Mouse (Mus musculus): ENCODE data around the gene Cst6. TPM values are rescaled to one million over a fixed set of nuclear protein-coding genes. Genes with fewer than 3 reads are reported as not detected.
"Not testable (repeated sequence)": the region's sequence is repeated elsewhere in the genome, so short reads cannot be mapped to it uniquely, and the experiment has no call there.

Gene Cst6
- polyA plus RNA-seq (2015; fragmentation: Nextera tagmentation; extraction: Ambion mirVana), result 33.1 and 50.6 TPM in 2 replicates

DNA sequence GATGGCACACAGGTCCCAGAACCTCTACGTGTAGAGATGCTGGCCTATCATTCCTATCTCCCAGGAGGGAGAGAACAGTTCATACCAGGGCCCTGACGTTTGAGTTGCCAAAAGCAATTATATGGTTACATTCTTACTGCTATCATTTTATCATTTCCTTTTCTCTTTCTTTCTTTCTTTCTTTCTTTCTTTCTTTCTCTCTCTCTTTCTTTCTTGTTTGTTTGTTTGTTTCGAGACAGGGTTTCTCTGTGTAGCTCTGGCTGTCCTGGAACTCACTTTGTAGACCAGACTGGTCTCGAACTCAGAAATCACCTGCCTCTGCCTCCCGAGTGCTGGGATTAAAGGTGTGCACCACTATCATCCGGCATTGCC, at the start of gene Cst6:
Gene Cst6, minus strand, starts transcription at position 73 of the 372 bp plus-strand sequence.
- H3K36me3 ChIP-seq (ENCODE audit: control insufficient read depth, insufficient read depth, low read length); ATAC-seq; H3K27me3 ChIP-seq (replicated peaks; ENCODE audit: control insufficient read depth, insufficient read depth, low read length); H3K27ac ChIP-seq (ENCODE audit: low read length); H3K9me3 ChIP-seq (ENCODE audit: control insufficient read depth, low read length); H3K4me1 ChIP-seq (ENCODE audit: control insufficient read depth, insufficient read depth, low read length): not testable (repeated sequence)
- Histone ChIP-seq H3K4me2 (ENCODE audit: low read depth, low read length) (peak within 1 kb of the TSS; percentile 80), H3K9ac (ENCODE audit: low read depth, low read length) (peak within 1 kb of the TSS; percentile 66), H3K4me3 (ENCODE audit: low read length) (peak within 1 kb of the TSS; percentile 49)
- WGBS, result 59% methylated on average over 6 of the region's 6 CpGs

DNA sequence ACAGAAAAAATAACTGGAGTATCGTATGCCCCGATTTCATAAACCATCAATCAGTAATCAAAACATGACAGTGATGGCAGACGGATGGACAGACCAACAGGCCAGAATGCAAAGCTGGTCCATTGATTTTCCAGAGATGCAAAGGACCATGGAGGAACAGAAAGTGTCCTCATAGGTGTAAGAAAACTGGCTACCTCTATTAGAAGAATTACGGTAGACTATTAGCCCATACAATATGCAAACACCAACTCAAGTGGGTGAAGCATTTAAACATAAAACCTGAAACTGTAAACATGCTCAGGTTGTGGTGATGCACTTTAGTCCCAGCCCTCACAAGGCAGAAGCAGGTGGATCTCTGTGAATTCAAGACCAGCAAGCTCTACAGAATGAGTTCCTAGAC, 46.0 kb upstream of the Cst6 start:
- 68% methylated on average over 4 of the region's 4 CpGs for whole genome bisulfite sequencing
- Histone ChIP-seq H3K4me1 (ENCODE audit: control insufficient read depth, insufficient read depth, low read length) (peaks cover 3% of the 10 kb centered on the region; the same call in 1 of the 2 replicates), H3K9ac (ENCODE audit: low read depth, low read length) (no peak overlapping the region), H3K27me3 (replicated peaks; ENCODE audit: control insufficient read depth, insufficient read depth, low read length) (no peaks in the 10 kb centered on the region), H3K36me3 (ENCODE audit: control insufficient read depth, insufficient read depth, low read length) (no peaks in the 10 kb centered on the region), H3K9me3 (ENCODE audit: control insufficient read depth, low read length) (no peaks in the 10 kb centered on the region), H3K4me3 (ENCODE audit: low read length) (no peak overlapping the region), H3K27ac (ENCODE audit: low read length) (no peak overlapping the region), H3K4me2 (ENCODE audit: low read depth, low read length) (no peak overlapping the region)
- no peak for ATAC-seq

DNA sequence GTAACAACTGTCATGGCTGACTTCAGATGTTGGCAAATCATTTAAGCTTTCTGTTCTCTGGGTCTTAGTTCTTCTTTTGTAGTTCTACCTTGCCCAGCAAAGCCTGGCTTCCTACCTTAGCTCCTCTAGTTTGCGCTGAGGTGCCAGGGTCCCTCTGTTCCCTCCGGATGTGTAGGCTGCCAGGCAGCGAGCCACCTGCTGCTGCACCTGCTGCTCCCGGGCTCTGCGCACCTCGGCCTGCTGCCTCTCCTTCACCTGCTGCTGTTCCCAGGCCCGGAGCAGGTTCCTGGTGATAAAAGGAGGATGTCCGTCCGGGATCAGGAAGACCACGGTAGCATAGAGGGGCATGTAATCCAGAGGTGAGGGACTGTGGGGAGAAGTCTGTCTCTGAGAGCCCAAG, 44.8 kb upstream of the Cst6 start:
- 47% methylated on average over 10 of the region's 10 CpGs for WGBS
- Histone ChIP-seq H3K36me3 (ENCODE audit: control insufficient read depth, insufficient read depth, low read length) (no peaks in the 10 kb centered on the region), H3K27ac (ENCODE audit: low read length) (0 out of 2 replicates have a peak overlapping the region, but pooled peaks have one; percentile 4), H3K9ac (ENCODE audit: low read depth, low read length) (peak overlapping the region; percentile 32; the same call in 1 of the 2 replicates), H3K4me3 (ENCODE audit: low read length) (no peak overlapping the region), H3K4me2 (ENCODE audit: low read depth, low read length) (no peak overlapping the region), H3K4me1 (ENCODE audit: control insufficient read depth, insufficient read depth, low read length) (peaks cover 8% of the 10 kb centered on the region), H3K9me3 (ENCODE audit: control insufficient read depth, low read length) (no peaks in the 10 kb centered on the region), H3K27me3 (replicated peaks; ENCODE audit: control insufficient read depth, insufficient read depth, low read length) (no peaks in the 10 kb centered on the region)
- peak; percentile 23; the same call in 1 of the 2 replicates for ATAC-seq

DNA sequence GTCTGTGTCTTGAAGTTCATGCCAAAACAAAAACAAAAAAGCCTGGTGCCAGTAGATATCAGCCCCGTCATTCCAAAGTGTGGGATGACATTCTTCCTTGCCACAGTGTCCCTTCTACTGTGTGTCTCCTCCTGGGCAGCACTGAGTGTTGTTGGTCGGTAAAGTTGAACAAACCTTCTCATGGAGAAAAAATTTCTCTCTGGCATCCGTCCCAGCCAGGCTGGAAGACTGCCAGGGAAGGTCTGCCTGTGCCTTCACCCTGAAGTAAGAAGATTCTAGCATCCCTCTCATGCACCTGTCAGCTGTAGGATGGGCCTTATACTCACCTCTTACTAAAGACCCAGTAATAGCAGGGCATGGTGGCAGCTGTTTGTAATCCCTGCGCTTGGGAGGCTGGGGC, 43.5 kb upstream of the Cst6 start:
- H3K36me3 ChIP-seq (ENCODE audit: control insufficient read depth, insufficient read depth, low read length), result no peaks in the 10 kb centered on the region
- peaks cover 8% of the 10 kb centered on the region for H3K4me1 ChIP-seq (ENCODE audit: control insufficient read depth, insufficient read depth, low read length)
- no peak for ATAC-seq
- H3K4me3 ChIP-seq (ENCODE audit: low read length), result no peak overlapping the region
- H3K4me2 ChIP-seq (ENCODE audit: low read depth, low read length), result no peak overlapping the region
- no peaks in the 10 kb centered on the region for H3K9me3 ChIP-seq (ENCODE audit: control insufficient read depth, low read length)
- H3K9ac ChIP-seq (ENCODE audit: low read depth, low read length), result 0 out of 2 replicates have a peak overlapping the region, but pooled peaks have one; percentile 33
- no peaks in the 10 kb centered on the region for H3K27me3 ChIP-seq (replicated peaks; ENCODE audit: control insufficient read depth, insufficient read depth, low read length)
- WGBS, result 53% methylated on average over 4 of the region's 4 CpGs
- no peak overlapping the region for H3K27ac ChIP-seq (ENCODE audit: low read length)

DNA sequence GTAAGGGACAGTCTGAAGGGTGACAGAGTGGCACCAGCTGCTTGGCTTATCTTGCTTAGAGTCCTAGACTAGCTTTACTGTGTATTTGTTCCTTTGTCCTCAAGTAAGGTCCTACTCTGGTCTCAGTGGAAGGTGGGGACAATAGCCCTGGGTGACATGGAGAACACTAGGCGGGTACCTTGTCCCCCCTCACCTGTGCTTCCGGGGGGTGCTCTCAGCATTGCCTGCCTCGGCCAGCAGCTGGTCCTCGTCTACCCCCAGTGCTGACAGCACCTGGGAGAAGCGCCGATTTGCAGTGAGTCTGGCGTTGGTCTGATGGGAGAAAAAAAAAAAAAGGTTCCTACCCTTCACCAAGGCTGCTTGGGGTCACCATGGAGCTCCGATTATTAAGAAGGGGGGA, 41.0 kb upstream of the Cst6 start:
- Histone ChIP-seq H3K27ac (ENCODE audit: low read length) (peak overlapping the region; percentile 85), H3K4me1 (ENCODE audit: control insufficient read depth, insufficient read depth, low read length) (peaks cover 23% of the 10 kb centered on the region), H3K9me3 (ENCODE audit: control insufficient read depth, low read length) (no peaks in the 10 kb centered on the region), H3K27me3 (replicated peaks; ENCODE audit: control insufficient read depth, insufficient read depth, low read length) (no peaks in the 10 kb centered on the region), H3K4me3 (ENCODE audit: low read length) (peak overlapping the region; percentile 98), H3K36me3 (ENCODE audit: control insufficient read depth, insufficient read depth, low read length) (no peaks in the 10 kb centered on the region), H3K9ac (ENCODE audit: low read depth, low read length) (peak overlapping the region; percentile 77; the same call in 1 of the 2 replicates), H3K4me2 (ENCODE audit: low read depth, low read length) (peak overlapping the region; percentile 72; the same call in 1 of the 2 replicates)
- ATAC-seq, result no peak
- 65% methylated on average over 8 of the region's 8 CpGs for WGBS

DNA sequence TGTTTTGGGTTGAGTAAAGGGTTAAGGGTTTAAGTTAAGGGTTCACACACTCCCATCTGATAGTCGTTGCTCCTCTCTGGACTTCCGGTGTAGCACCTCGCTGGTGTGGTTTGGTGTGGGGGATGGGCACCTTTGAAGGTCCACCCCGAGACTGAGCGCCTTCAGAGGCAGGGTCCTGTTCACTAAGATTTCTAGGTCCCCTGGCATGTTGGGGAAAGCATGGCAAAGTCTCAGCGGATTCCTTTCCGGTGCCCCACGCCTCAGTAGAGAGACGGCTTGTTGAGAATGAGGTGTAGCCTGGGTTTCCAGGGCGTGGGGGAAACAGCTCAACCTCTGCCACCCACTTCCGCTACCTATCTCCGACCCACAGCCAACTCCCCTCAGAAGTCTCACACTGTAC, 40.3 kb upstream of the Cst6 start:
- Histone ChIP-seq H3K36me3 (ENCODE audit: control insufficient read depth, insufficient read depth, low read length) (0 out of 2 replicates have a peak, but pooled peaks cover under 1% of the 10 kb centered on the region), H3K27ac (ENCODE audit: low read length) (peak overlapping the region; percentile 85), H3K4me3 (ENCODE audit: low read length) (peak overlapping the region; percentile 98), H3K9me3 (ENCODE audit: control insufficient read depth, low read length) (no peaks in the 10 kb centered on the region), H3K4me1 (ENCODE audit: control insufficient read depth, insufficient read depth, low read length) (peaks cover 23% of the 10 kb centered on the region), H3K27me3 (replicated peaks; ENCODE audit: control insufficient read depth, insufficient read depth, low read length) (no peaks in the 10 kb centered on the region), H3K4me2 (ENCODE audit: low read depth, low read length) (peak overlapping the region; percentile 72), H3K9ac (ENCODE audit: low read depth, low read length) (peak overlapping the region; percentile 77)
- peak; percentile 34; the same call in 1 of the 2 replicates for ATAC-seq
- 13% methylated on average over 12 of the region's 12 CpGs for WGBS

DNA sequence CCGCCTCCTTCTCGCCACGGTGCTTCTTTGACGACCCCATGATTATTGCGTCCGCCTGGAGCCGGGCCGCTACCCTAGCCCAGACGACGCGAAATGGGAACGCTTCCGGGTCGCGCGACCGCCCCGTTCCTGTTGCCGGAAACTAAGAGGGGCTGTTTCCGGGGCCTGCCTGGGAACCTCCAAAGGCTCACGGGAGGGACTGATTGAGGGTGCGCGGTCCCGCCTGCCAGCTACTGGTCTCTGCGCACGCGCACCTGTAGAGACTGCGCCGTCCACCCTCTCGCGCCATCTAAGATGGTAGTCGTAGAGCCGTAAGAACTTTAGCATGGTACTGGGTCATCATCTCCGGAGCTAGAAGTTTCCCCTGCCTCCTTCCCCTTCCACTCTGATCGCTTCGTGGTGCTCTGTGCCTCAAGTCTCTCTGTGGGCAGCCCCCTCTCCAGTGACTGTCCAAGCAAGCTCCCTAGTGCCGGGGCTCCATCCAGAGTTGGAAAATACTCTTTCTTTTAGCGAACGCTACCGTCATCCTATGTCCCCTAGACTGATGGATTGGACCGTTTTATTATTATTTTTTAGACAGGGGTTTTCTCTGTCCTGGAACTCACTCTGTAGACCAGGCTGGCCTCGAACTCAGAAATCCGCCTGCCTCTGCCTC, 39.3 kb upstream of the Cst6 start, which contains the start of gene Sart1:
Gene Sart1, minus strand, starts transcription at position 116 of the 655 bp plus-strand sequence.
- H3K36me3 ChIP-seq (ENCODE audit: control insufficient read depth, insufficient read depth, low read length), result peaks cover 9% of the 10 kb centered on the region
- peak within 1 kb of the TSS; percentile 98 for H3K4me3 ChIP-seq (ENCODE audit: low read length)
- H3K4me2 ChIP-seq (ENCODE audit: low read depth, low read length), result peak within 1 kb of the TSS; percentile 91
- H3K9me3 ChIP-seq (ENCODE audit: control insufficient read depth, low read length), result no peaks in the 10 kb centered on the region
- WGBS, result 2% methylated on average over 43 of the region's 43 CpGs
- peak within 1 kb of the TSS; percentile 93 for H3K9ac ChIP-seq (ENCODE audit: low read depth, low read length)
- peaks cover 23% of the 10 kb centered on the region for H3K4me1 ChIP-seq (ENCODE audit: control insufficient read depth, insufficient read depth, low read length)
- no peaks in the 10 kb centered on the region for H3K27me3 ChIP-seq (replicated peaks; ENCODE audit: control insufficient read depth, insufficient read depth, low read length)
- peak; percentile 90 for ATAC-seq
- peak within 1 kb of the TSS; percentile 86 for H3K27ac ChIP-seq (ENCODE audit: low read length)

DNA sequence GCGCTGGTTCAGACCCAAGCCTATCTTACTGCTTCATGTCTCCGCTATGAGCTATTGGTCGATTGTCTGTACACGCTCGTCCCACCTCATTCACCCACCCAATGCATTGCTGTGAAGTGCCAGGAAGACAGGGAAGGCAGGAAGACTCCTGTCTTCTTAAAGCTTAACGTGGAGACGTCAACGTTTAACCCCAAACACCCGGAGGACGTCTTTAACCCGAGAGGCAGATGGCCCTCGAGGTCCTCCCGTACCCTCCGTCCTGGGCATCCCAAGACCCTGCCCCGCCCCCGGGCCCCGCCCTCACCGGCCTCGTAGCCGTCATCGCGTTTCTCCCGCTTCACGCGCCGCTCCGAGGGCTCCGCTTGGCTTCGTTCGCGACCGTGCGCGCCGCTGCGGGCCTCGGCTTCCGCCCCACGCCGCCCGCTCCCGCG, 38.7 kb upstream of the Cst6 start:
- Histone ChIP-seq H3K9me3 (ENCODE audit: control insufficient read depth, low read length) (no peaks in the 10 kb centered on the region), H3K27me3 (replicated peaks; ENCODE audit: control insufficient read depth, insufficient read depth, low read length) (no peaks in the 10 kb centered on the region), H3K27ac (ENCODE audit: low read length) (peak overlapping the region; percentile 86), H3K9ac (ENCODE audit: low read depth, low read length) (peak overlapping the region; percentile 93), H3K36me3 (ENCODE audit: control insufficient read depth, insufficient read depth, low read length) (peaks cover 14% of the 10 kb centered on the region), H3K4me2 (ENCODE audit: low read depth, low read length) (peak overlapping the region; percentile 91), H3K4me3 (ENCODE audit: low read length) (peak overlapping the region; percentile 98), H3K4me1 (ENCODE audit: control insufficient read depth, insufficient read depth, low read length) (peaks cover 23% of the 10 kb centered on the region)
- ATAC-seq, result peak; percentile 43
- under 1% methylated on average over 38 of the region's 43 CpGs for WGBS

DNA sequence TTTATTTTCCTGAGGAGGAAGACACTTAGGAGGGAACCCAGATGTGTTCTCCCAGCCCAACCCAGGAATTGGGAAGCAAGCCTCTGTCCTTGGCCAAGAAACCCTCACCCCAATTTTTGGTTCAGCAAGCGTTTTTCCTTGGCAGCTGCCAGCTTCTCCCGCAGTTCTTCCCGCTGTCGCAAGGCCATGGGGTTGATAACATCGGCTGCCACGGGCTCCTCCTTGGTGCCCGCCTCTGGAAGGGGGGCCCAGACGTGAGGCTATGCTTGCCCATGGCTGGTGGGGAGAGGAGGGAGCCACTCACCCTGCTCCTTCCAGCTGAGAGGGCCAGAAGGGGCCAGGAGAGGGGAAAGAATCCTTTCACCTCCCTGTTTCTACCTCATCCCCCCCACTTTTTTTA, 35.3 kb upstream of the Cst6 start:
- no peak overlapping the region for H3K27ac ChIP-seq (ENCODE audit: low read length)
- 93% methylated on average over 8 of the region's 8 CpGs for WGBS
- H3K36me3 ChIP-seq (ENCODE audit: control insufficient read depth, insufficient read depth, low read length), result peaks cover 34% of the 10 kb centered on the region
- no peaks in the 10 kb centered on the region for H3K27me3 ChIP-seq (replicated peaks; ENCODE audit: control insufficient read depth, insufficient read depth, low read length)
- no peak for ATAC-seq
- H3K9ac ChIP-seq (ENCODE audit: low read depth, low read length), result no peak overlapping the region
- no peaks in the 10 kb centered on the region for H3K9me3 ChIP-seq (ENCODE audit: control insufficient read depth, low read length)
- H3K4me3 ChIP-seq (ENCODE audit: low read length), result no peak overlapping the region
- peaks cover 15% of the 10 kb centered on the region for H3K4me1 ChIP-seq (ENCODE audit: control insufficient read depth, insufficient read depth, low read length)
- H3K4me2 ChIP-seq (ENCODE audit: low read depth, low read length), result no peak overlapping the region
